Mouse (Mus musculus) urinary bladder, postnatal 36 days (tissue): ENCODE measurements around the gene Pdia4.
"Not testable (repeated sequence)": the region's sequence is repeated elsewhere in the genome, so short reads cannot be mapped to it uniquely, and the experiment has no call there.

ENCODE experiments used
- DNase-seq, 2 experiments: peaks; one replicate each; pipeline ENCODE4 v3.0.0; 2022; ENCODE audit warnings: low spot score in 2 of 2, mixed read lengths in 1 of 2

Gene Pdia4

DNA sequence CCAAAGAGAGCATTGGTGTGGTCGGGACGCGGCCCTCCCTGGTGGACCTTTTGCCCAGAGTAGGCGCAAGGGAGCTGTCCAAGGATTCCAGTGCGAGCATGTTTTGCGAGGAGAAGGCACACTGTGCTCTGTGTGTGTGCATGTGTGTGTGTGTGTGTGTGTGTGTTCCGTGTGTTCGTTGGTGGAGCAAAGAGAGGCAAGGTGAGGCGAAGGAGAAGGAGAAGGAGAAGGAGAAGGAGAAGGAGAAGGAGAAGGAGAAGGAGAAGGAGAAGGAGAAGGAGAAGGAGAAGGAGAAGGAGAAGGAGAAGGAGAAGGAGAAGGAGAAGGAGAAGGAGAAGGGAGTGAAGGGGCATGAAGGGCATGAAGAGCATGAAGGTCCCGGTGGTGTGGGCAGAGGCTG is 50.5 kb downstream of the Pdia4 start:
- not testable (repeated sequence) for DNase-seq

DNA sequence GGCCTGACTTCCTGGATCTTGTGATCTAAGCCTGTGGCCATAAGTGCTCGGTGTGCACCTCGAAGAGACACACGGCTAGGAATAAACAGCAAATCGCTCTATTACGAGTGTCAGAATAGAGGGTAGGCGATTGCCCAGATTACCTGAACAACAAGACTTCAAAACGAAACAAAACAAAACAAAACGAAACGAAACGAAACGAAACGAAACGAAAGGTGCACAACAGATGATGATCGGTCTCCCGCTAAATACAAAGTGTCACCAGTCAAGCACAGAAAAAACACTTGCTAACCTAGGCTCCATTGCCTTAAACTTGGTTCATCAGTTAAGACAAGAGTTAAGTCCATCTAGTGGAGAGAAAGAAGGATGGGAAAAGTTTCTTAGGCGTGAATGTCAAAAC is 53.8 kb downstream of the Pdia4 start:
- DNase-seq = not testable (repeated sequence)

DNA sequence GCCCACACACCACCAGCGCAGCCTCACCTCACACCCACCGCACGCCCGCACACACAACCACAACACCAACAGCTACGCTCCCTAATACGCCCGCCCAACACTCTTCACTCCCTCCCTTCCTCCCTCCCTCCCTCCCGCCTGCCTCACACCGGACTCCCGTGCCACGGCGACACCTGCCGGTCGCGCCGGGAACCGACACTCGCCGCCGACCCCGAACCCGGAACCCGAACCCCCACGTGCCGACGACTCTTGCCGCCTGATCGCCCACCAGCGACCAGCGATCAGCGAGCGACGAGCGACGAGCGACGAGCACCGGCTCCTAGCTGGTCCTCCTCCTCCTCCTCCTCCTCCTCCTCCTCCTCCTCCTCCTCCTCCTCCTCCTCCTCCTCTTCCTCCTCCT is 55.4 kb downstream of the Pdia4 start:
- DNase-seq = peak; percentile 28 to 72

DNA sequence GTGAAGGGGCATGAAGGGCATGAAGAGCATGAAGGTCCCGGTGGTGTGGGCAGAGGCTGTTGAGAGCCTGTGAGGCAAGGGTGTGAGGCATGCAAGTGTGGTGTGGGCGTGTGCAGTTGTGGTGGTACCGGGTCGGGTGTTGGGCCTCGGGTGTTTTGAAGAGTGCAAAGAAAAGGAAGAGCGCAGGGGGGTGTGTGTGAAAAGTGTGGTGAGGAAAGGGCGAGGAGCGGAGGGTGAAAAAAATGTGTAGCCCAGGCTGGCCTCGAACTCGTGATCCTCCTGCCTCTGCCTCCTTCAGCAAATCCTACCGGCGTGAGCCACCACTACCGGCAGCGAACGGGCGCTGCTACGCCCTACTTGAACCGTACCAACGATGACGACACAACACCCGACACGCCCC is 55.8 kb downstream of the Pdia4 start:
- not testable (repeated sequence) for DNase-seq

- not testable (repeated sequence) for DNase-seq
These were observed 60.1 kb downstream of the Pdia4 start for GRCm38 (mm10) chr6:47753144-47753543.

GRCm38 (mm10) chr6:47748306-47748705 is 64.9 kb downstream of the Pdia4 start:
- peak; percentile 86 to 89 for DNase-seq

DNA sequence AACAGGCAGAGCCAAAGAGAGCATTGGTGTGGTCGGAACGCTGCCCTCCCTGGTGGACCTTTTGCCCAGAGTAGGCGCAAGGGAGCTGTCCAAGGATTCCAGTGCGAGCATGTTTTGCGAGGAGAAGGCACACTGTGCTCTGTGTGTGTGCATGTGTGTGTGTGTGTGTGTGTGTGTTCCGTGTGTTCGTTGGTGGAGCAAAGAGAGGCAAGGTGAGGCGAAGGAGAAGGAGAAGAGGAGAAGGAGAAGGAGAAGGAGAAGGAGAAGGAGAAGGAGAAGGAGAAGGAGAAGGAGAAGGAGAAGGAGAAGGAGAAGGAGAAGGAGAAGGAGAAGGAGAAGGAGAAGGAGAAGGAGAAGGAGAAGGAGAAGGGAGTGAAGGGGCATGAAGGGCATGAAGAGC is 65.3 kb downstream of the Pdia4 start:
- not testable (repeated sequence) for DNase-seq
